Mouse (Mus musculus) right cerebral cortex, postnatal 4 days (tissue): ENCODE data around the gene Prkaa1.
"Not testable (repeated sequence)": the region's sequence is repeated elsewhere in the genome, so short reads cannot be mapped to it uniquely, and the experiment has no call there.

Source experiments
- DNase-seq: peaks from one replicate; pipeline ENCODE4 v3.0.0-alpha.2; 2022

The Prkaa1 gene

DNA sequence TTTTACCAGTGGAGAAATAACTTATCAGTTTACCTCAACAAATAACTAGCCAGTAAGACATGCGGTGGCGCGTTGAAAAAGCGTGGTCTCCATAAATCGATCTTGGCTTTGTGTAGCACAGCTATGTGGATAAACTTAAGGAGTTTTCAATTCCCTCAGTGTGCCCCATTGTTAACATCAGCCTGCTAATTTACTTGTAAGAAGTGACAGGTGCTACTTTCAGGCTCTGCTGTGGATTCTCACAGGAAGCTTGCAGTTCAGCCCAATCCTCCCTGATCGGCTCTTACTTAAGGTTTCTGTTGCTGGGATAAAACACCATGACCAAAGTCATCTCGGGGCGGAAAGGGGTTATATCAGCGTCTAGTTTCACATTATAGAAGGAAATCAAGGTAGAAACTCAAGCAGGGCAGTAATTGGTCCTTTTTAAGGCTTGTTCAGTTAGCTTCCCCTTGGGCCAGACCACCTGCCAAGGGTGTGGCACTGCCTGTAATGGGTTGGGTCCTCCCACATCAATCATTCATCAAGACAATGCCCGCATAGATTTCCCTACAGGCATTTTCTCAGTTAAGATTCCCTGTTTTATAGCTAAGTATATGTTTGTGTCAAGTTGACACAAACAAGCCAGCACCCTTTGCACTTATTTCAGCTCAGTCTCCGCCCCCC is 41.1 kb downstream of the Prkaa1 start:
- no peak for DNase-seq

DNA sequence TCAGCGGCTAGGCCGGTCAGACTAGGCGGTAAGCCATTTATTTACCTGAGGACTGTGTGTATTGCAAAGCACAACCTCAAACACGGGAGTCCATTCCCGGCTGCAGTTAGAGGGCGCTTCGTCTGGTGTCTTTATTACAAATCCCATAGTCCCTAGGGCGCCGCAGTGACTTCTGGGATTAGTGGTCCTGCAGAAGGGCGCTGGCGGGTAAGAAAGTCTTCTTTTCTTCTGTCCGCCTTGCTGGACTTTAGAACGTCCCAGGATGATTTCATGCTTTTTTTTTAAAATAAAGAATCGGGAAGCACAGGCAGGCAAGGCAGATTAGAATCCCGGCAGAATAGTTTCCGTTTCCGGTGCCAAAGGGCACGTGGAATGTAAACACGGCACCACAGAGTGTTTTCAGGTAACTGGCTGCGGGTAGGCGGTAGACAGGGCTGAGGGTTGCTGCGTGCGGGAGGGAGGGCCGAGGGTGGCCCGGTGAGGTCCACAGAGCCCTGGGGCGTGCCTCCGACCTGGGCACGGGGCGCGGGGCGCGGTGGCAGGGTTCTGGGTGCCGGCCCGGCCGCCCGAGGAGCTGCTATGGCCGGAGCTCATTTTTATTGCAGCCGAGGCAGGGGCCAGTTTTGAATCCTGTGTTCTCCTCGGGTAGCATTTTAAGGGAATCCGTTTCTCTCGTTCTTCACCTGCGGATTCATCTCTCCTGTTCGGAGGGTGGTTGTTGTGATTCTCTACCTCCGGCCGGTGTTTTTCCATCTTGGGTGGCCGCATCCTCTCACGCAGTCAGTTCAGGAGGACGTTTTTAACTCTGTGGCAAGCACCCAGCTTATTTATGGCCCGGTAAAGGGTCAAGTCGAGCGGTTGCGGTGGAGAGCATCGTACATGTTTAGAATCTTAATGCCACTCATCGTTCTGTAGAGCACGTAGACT is 42.0 kb downstream of the Prkaa1 start, which contains the start of gene Ttc33:
Ttc33 (plus strand) TSS at position 160 of the 927 bp plus-strand sequence.
- DNase-seq = peak; percentile 73

DNA sequence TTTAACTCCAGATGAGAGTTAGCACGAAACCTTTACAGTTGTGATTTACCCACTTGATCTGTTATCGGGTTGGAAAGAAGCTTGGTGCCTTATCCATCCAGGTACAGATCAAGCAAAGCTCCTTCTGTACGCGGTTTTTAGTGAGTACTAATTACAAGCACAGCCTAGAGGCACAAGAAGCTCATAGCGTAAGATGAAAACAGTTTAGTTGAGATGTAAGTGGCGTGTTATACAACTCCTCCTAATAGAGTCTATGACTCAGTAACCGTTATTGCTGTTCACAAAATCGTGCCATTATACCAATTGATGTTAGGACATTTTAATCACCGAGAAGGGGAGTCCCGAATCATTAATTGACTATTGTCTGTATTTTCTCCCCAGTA is 42.6 kb downstream of the Prkaa1 start:
- DNase-seq = no peak

DNA sequence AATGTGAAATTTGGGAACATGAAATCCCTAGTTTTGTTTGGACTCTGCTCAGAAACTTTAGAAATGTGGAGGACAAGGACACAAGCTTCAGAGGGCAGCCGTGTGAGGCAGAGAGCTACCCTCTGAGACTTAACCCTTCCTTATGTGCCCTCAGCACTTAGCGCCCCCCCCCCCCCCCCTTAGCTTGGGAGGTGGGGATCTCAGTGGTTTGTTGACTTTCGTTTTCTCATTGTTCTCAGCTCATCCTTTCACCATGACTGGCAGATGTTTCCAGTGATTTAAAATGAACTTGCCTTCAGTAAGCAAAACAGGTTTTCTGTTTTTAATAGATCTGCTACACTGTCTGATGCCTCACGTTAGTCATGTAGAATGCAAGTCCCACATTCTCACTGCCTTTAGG is 43.5 kb downstream of the Prkaa1 start:
- DNase-seq = no peak

DNA sequence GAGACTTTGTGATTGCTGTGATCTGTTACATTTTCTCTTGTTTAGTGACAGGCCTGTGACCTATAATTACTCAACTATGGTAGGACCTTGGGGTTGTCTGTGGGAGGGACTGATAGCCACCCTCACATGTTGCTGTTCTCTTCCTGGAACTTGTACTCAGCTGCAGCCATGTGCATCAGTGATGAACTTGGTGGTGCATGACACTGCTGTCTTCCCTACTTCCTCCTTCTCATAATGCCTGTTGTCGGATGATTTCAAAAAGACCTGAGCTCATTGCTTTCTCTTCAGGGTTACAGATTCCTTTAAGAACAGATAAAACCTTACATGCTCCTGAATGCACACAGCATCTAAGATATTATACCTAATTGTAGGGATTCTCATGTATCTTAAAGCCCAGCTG is 44.4 kb downstream of the Prkaa1 start:
- no peak for DNase-seq

DNA sequence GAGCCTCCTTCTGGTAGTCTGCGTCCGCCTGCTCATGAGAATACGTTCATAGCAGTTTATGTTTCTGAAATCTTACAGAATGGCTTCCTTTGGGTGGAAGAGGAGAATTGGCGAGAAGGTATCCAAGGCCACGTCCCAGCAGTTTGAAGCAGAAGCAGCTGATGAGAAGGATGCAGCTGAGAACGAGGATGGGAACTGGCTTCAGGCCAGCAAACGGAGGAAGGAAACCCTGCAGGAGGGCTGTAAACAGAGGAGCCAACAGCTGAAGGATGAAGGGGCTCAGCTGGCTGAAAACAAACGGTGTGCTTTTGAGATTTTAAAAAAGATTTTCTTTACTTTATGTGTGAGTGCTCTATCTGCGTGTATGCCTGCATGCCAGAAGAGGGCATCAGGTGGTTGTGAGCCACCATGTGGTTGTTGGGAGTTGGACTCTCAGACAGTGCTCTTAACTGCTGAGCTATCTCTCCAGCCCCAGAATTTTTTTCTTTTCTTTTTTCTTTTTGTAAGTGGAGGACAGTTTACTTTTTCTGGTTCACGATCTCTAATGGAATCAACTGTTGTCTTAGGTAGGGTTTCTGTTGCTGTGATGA is 45.9 kb downstream of the Prkaa1 start:
- DNase-seq = peak; percentile 13

DNA sequence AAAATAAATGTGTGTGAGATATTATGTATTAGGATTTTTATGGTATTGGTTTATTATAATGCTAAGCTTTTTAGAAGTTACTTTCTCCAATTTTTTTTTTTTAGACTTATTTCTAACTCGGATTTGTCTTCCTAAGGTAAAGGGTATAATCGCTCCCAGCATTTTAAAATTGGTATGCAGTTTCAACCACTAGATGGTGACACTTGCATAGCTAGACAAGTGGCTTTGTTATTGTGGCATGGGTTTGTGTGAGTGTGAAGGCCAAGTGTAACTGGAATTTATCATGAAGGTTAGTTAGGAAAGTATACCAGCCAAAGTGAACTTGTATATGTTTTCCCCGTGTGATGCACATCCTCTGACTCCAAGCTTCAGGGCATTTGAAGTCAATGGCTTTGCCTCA is 50.2 kb downstream of the Prkaa1 start:
- DNase-seq = no peak

DNA sequence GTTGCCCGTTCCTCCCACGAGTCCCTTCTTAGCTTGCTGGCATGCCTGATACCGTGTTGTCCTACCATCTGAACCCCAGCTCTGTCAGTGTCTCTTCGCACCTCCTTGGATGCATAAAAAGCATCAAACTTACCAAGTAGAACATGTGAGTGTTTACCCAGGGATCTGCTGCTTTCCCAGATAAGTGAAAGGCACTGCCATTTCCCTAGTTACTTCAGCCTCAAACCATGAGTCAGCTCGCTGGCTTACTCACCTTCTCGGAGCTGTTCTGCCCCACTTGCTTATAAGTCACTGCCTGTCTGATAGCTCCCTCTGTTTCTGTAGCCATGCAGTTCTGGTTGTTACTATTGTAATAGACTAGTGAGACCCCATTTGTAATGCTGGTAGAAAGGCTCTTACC is 50.8 kb downstream of the Prkaa1 start:
- DNase-seq = no peak

DNA sequence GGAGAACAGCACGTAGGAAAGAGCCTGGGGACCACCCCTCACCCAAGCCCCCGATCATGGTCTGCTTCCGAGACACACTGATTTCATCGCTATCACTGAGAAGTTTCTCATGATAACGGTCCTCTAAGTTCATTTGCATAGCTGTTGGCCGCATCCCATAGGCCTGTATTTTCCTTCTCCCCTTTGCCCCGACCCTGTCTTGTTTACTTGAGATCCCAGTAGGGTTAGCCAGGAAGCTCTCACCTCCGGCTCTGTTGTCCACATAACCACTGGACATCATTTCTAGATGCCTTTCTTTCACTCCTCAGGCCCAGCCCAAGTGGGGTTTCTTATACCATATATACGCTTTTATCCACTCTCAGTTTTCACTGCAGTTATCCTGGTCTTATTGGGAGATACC is 51.3 kb downstream of the Prkaa1 start:
- DNase-seq = no peak

DNA sequence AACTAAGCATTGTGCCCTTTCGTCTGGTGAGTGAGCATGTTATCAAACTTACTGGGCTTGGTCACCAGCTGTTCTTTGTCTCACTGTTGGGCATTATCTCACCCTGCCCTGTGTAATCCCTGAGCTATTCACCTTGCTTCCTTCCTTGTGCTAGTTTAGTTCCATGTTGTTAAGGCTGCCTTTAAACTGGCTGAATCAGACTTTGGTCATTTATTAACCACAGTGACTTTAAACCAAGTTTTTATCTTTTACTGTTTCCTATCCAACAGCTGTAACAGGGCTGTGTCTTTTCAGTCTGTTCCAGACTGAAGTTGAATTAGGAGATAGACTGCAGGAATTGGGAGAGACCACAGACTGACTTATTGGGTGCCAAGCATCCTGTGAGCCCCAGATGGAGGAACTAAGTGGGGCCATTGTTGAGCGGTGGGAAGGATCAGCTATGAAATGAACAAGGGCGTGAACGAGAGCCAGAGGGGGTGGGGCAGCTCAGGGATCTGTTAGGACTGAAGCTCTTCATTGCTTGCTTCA is 52.4 kb downstream of the Prkaa1 start:
- no peak for DNase-seq

DNA sequence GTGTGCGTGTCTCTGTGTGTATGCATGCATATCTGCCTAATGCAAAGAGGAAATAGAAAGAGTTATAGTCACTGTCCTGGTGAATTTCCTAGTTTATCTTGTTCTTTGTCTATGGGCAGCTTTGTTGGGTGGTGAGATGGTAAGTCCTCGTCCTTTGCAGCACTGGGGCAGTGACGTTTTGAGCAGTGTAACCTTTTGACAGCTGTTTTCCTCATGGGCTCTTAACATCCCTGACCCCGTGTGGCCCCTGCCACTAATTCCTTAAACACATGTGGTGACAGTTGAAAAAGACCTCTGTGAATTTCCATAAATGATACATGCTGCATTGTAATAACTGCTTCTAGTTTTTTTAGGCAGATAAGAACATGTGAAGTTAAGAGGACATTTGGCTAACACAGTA is 53.0 kb downstream of the Prkaa1 start:
- DNase-seq = no peak

DNA sequence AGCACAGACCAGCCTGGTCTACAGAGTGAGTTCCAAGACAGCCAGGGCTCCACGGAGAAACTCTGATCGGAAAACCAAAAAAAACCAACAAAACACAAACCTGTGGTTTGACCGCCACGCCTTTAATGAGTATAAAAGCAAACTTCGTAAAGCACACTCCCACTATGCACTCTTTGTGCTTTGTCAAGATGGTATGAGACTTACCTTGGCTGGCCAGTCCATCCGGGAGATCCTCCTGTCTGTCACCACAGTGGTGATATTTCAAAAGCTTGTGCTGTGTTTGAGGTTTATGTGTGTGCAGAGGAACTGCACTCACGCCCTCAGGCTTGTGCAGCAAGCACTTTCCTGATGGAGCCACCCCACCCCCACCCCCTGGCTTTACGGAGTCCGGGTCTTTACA is 61.6 kb downstream of the Prkaa1 start:
- no peak for DNase-seq

DNA sequence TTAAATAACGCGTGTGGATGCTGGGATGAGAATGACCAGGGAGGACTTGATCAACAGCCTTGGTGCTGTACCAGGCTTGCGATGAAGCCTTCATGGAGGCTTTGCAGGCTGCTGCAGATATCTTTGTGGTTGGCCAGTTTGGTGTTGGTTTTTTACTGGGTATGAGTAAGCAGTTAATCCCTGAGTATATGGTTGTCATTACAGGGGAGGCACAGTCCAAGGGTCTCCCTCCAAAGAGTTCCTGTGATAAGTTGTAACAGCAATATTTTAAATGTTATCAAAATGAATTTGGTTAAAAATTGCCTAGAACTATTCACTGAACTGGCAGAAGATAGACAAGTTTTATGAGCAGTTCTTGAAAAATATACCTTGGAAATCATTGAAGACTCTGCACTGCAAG is 65.5 kb downstream of the Prkaa1 start:
- no peak for DNase-seq

DNA sequence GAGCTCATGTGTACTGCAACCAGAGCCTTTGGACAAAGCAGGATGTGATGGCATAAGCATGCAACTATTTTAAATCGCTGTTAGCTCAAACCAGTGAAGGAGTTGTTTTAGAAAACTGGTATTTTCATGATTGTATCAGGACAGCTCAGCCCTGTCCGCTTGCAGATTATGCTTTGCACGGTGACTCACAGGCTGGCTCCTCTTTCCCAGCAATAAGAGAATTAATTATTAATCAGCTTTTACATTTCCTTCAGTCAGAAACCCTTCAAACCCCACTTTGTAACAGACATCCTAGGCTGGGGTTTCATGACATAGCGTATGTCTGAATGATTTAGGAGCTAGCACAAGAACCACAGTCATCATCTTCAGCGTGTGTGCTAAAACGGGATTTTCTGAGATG is 76.8 kb downstream of the Prkaa1 start:
- DNase-seq = no peak

DNA sequence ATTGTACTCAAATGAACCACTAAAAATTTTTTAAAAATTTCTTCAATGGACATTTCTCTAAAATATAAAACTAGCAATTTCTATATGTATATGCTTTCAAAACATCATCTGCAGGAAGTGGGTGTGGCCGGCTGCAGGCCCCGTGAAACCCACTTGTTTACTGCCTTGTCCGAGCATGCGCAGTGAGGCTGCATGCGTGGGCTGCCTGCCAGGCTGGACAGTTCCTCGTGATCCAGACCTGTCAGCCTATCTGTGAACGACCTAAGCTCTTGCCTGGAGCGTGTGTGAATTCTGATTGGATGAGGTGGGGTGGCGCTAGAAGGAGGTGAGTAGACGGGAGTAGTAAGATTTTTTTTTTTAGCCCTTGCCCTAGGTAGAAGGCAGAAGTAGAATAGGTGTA is 87.1 kb downstream of the Prkaa1 start:
- DNase-seq = not testable (repeated sequence)
